Mouse (Mus musculus): ENCODE results near the gene Gm31371.
"Not testable (repeated sequence)": the region's sequence is repeated elsewhere in the genome, so short reads cannot be mapped to it uniquely, and the experiment has no call there.

Gm31371 gene

DNA sequence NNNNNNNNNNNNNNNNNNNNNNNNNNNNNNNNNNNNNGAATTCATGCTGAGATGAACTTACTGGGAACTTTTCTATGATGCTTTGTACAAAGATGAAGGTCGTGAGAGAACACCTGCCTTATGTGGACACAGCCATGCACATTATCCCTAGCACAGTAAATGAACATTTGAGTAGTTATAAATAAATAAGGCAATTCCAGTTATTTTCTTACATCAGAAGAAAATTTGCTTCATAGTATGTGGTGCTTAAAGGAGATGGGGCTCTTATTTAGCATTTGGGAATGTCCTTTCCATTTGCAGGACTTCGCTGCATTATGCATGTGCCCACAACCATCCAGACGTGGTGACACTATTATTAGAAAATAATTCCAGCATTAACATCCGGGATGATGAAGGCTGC is at the start of gene Gm31371:
Gene Gm31371, plus strand, starts transcription at position 301 of the 400 bp plus-strand sequence.
- DNase-seq (ENCODE audit: low spot score in 2 of 2) = not testable (repeated sequence)

DNA sequence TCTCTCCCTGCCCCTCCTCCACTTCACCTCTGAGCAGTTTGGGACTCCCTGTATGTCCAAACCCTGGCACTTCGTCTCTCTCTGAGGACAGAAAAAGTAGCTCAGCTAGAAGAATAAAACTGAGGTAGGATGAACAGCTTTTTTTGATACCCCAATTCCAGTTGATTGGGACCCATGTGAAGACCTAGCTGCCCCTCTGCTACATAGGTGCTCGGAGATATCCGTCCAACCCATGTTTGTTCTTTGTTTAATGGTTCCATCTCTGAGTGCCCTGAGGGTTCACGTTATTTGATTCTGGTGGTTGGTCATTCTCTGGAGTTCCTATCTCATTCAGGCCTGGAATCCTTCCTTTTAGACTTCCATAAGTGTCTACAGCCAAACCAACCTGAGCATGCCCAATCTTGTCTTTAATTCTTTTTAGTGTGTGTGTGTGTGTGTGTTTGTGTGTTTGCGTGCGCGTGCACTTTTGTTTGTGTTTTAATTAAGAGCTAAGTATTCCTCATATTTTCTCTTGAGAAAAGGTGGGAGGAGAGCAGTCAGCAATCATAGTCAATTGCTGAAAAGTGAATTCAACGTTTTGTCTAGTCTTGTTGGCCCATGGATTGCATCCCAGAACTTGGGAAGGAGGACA is 3.3 kb downstream of the Gm31371 start:
- DNase-seq (ENCODE audit: low spot score in 2 of 2) = not testable (repeated sequence)

DNA sequence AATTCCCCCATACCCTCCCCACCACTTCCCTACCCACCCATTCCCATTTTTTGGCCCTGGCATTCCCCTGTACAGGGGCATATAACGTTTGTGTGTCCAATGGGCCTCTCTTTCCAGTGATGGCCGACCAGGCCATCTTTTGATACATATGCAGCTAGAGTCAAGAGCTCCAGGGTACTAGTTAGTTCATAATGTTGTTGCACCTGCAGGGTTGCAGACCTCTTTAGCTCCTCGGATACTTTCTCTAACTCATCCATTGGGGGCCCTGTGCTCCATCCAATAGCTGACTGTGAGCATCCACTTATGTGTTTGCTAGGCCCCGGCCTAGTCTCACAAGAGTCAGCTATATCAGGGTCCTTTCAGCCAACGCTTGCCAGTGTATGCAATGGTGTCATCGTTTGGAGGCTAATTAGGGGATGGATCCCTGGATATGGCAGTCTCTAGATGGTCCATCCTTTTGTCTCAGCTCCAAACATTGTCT is 5.7 kb downstream of the Gm31371 start:
- not testable (repeated sequence) for DNase-seq (ENCODE audit: low spot score in 2 of 2)

DNA sequence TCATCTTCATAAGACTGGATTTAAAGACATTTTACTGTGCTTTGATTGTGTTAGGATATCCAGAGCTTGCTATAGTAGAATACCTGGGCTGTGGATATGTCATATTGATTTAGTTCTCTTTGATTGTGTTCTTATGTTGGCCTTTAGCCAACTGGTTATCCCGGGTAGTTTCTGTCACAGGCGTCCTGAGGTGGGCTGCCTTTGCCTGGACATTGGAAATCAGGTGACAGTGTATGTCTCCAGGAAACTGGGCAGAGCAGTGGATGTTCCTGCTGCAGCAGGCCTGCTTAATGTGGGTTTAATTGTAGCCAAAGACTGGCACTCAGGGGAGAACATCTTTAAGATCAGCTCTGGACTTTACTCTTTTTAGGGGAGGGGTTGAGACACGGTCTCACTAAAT is 15.9 kb downstream of the Gm31371 start:
- DNase-seq (ENCODE audit: low spot score in 2 of 2) = not testable (repeated sequence)

DNA sequence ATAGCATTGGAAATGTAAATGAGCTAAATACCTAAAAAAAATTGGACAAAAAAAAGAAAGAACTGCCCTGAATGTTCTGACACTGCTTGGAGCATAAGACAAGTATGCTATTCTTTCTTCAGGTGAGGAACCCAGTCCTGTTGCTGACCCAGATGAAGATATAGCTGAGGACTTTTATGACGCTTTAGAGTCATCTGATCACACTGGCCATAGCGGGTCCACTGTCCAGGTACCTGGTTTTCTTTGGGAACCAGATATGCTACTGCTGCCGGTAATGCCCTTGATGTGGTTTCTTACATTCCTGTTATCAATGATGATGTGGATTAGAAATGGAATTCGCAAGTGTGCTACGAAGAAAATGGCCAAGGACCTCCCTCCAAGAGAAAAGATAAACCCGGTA is 31.1 kb downstream of the Gm31371 start:
- DNase-seq (ENCODE audit: low spot score in 2 of 2) = not testable (repeated sequence)

DNA sequence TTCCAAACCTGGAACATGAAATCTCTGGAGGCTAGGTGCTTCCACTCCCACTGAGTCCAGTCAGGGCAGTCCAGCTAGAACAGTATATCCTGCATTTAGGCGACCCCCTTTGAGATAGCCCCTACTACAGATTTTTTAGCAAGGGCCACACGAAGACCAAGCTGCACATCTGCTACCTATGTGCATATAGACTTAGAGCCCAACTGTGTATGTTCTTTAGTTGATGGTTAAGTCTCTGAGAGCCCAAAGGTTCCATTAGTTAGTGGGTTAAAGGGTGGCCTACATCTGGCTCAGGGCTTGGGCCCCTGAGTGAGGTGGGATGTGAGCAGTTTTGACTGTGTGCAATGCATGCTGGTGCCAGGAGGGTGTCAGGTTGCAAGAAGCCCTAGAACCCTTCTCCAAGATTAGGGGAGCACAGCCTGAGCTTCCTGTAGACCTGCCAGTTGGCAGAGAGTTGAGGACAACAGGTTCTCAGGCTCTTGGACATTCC is 32.4 kb downstream of the Gm31371 start:
- DNase-seq (ENCODE audit: low spot score in 2 of 2) = not testable (repeated sequence)

DNA sequence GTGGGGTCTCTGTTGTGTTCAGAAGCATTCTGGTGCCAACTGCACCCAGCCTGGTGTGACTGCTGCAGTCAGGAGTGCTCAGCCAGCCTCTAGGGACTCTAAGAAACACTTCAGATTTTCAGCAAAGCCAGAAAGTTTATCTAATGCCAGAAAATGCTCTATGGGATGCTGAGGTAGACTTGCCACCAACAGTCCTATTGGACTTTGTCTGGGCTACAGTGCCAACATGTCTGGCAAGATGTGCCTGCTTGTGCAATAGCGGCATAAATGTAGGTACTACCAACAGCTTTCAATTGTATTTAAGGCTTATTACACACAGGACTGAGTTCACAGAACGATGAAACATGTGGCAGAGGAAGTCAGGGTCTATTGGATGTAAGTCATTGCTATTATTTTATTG is 57.7 kb downstream of the Gm31371 start:
- DNase-seq (ENCODE audit: low spot score in 2 of 2) = no peak

DNA sequence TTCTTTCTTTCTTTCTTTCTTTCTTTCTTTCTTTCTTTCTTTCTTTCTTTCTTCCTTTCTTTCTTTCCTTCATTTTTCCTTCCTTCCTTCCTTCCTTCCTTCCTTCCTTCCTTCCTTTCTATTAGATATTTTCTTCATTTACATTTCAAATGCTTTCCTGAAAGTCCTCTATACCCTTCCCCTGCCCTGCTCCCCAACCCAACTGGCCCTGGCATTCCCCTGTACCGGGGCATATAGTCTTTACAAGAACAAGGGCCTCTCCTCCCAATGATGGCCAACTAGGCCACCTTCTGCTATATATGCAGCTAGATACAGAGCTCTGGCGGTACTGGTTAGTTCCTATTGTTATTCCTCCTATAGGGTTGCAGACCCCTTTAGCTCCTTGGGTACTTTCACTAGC is 60.6 kb downstream of the Gm31371 start:
- DNase-seq (ENCODE audit: low spot score in 2 of 2) = not testable (repeated sequence)

DNA sequence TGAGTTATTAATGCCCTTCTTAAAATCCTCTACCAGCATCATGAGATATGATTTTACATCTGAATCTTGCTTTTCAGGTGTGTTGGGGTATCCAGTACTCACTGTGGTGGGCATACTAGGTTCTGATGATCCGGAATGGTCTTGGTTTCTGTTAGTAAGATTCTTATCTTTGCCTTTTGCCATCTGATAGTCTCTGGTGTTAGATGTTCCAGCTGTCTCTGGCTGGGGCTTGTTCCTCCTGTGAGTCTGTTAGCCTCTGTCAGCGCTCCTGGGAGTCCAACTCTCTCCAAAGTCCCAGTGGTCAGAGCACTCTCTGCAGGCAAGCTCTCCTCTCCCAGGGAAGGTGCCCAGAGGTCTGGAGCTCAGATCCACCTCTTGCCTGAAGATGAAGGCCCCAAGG is 65.0 kb downstream of the Gm31371 start:
- DNase-seq (ENCODE audit: low spot score in 2 of 2) = peak in 1 of 2 experiments; percentile 11

DNA sequence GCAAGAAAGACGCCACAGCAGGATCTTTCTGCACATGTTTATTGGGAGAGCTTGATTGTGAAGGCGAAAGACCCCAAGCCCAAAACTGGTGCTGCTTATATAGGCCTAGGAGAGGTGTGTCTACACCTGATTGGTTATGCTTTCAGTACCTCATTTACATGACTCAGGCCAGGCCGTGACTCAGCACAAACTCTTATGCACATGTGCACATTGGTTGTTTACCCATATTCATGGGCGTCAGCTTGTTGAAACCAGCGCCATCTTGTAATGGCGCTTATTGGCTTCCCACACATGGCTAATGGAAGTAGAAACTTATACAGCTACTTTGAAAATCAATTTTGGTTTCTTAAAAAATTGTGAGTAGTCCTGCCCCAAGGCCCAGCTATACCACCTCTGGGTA is 72.0 kb downstream of the Gm31371 start:
- not testable (repeated sequence) for DNase-seq (ENCODE audit: low spot score in 2 of 2)
